Mouse (Mus musculus): ENCODE measurements around the gene Tut7. TPM values are rescaled to one million over a fixed set of nuclear protein-coding genes. Genes with fewer than 3 reads are reported as not detected.
A peak's percentile ranks its signal among the peaks of the same experiment; 100 is the strongest.
"Not testable (repeated sequence)": the region's sequence is repeated elsewhere in the genome, so short reads cannot be mapped to it uniquely, and the experiment has no call there.

Tut7 gene
- polyA plus RNA-seq, 1 experiment, result 47.4 TPM

DNA sequence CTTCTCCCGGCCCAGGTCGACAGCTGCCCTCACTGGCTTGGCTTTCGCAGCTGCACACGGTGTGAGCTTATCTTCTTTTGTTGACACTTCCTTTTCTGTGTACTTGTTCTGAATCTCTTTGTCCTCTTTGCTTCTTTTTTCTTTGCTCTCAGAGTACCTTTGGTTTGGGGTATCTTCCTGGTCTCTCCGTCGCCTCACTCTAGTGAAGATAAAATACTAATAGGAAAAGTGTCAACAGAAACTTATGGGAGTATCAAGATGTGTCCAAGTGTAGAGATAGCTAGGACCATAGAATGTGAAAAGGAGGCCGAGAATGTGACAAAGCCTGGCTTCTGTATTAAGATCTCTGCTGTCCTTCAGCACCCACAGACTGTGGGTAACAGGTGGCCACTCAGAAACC is 40.8 kb downstream of the Tut7 start, which contains the start of gene Gm49354:
Gene Gm49354 (minus strand): TSS at position 101 of the 400 bp plus-strand sequence.
- H3K27me3 ChIP-seq (ENCODE audit: control insufficient read depth, insufficient read depth, low read length), result no peaks in the 10 kb centered on the region
- TF ChIP-seq POLR2A (IDR thresholded peaks at IDR 0.05; ENCODE audit: control insufficient read depth, extremely low read depth, insufficient read depth, low read length, poor library complexity) (no peak), CTCF (IDR thresholded peaks at IDR 0.05; ENCODE audit: borderline replicate concordance, control insufficient read depth, extremely low read depth, insufficient read depth, low read length, poor library complexity) (no peak)
- no peak within 1 kb of the TSS for H3K4me3 ChIP-seq (ENCODE audit: control insufficient read depth, insufficient read depth, low read length)
- DNase-seq, result no peak
- 96% methylated on average over 7 of the region's 7 CpGs for WGBS
- H3K4me1 ChIP-seq (replicated peaks; ENCODE audit: control insufficient read depth, insufficient read depth, low read length), result peaks cover 3% of the 10 kb centered on the region; the same call in 1 of the 2 replicates
- H3K27ac ChIP-seq (ENCODE audit: control insufficient read depth, insufficient read depth, low read length), result no peak within 1 kb of the TSS
- H3K36me3 ChIP-seq (ENCODE audit: control insufficient read depth, insufficient read depth, low read length), result peaks cover 90% of the 10 kb centered on the region

DNA sequence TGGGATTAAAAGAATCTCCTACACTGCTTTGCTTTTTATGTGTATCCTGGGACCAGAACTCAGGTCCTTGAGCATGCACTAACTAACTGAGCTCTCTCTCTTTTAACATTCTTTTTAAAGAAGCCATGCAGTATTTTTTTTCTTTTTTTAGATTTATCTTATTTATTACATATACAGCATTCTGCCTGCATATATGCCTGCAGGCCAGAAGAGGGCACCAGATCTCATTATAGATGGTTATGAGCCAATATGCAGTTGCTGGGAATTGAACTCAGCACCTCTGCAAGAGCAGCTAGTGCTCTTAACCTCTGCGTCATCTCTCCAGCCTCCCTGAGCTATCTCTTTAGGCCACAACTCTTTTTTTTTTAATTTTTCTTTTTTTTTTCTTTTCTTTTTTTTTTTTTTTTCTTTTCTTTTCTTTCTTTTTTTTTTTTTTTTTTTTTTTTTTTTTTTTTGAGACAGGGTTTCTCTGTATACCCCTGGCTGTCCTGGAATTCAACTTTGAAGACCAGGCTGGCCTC is 43.1 kb downstream of the Tut7 start:
- DNase-seq; H3K4me1 ChIP-seq (replicated peaks; ENCODE audit: control insufficient read depth, insufficient read depth, low read length); H3K27ac ChIP-seq (ENCODE audit: control insufficient read depth, insufficient read depth, low read length); H3K27me3 ChIP-seq (ENCODE audit: control insufficient read depth, insufficient read depth, low read length); H3K4me3 ChIP-seq (ENCODE audit: control insufficient read depth, insufficient read depth, low read length): not testable (repeated sequence)
- H3K36me3 ChIP-seq (ENCODE audit: control insufficient read depth, insufficient read depth, low read length), result peaks cover 90% of the 10 kb centered on the region
- WGBS, result 97% methylated on average over 1 of the region's 1 CpGs

DNA sequence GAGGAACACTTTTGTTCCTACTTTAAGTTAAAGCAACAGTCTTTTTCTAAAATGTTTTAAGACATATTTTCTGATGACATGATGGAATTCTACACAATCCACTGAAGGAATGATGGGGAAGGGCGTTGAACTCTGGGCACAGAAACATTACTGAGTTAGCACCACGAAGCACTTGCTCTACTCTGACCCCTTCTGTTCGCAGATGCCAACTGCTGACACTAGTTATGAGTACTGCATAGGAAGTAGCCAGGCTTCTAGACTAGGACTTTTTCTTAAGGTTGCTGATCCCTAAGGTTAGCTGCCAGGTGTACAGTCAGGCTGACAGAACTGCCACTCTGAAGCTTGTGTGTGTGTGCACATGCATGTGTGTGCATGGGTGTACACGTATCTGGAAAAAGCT is 43.7 kb downstream of the Tut7 start:
- DNase-seq, result peak; percentile 31
- Histone ChIP-seq H3K4me3 (ENCODE audit: control insufficient read depth, insufficient read depth, low read length) (no peak overlapping the region), H3K27ac (ENCODE audit: control insufficient read depth, insufficient read depth, low read length) (no peak overlapping the region), H3K4me1 (replicated peaks; ENCODE audit: control insufficient read depth, insufficient read depth, low read length) (peaks cover 3% of the 10 kb centered on the region; the same call in 1 of the 2 replicates), H3K36me3 (ENCODE audit: control insufficient read depth, insufficient read depth, low read length) (peaks cover 86% of the 10 kb centered on the region), H3K27me3 (ENCODE audit: control insufficient read depth, insufficient read depth, low read length) (no peaks in the 10 kb centered on the region)
- TF ChIP-seq CTCF (IDR thresholded peaks at IDR 0.05; ENCODE audit: borderline replicate concordance, control insufficient read depth, extremely low read depth, insufficient read depth, low read length, poor library complexity) (no peak), POLR2A (IDR thresholded peaks at IDR 0.05; ENCODE audit: control insufficient read depth, extremely low read depth, insufficient read depth, low read length, poor library complexity) (no peak)
- WGBS, result 80% methylated on average over 4 of the region's 4 CpGs

DNA sequence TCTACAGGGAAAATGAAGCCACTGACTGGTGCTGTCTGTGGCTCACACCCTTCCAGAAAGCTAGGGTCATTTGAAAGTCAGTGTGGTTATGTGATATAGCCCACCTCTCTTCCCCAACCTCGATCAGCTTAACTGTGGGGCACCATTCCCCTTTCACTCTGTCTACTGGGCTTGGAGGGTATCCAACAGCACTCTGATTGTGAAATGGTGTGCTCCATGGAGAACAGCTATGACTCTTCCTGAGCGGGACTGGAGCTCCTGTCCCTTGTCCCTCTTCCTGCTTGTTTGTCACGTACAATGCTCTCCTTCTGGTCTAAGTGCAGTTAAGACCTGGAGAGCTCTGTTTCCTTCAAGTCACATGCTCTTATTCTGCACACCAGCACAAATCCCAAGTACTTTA is 47.8 kb downstream of the Tut7 start:
- WGBS, result 93% methylated on average over 3 of the region's 3 CpGs
- Histone ChIP-seq H3K4me1 (replicated peaks; ENCODE audit: control insufficient read depth, insufficient read depth, low read length) (peaks cover 11% of the 10 kb centered on the region), H3K4me3 (ENCODE audit: control insufficient read depth, insufficient read depth, low read length) (no peak overlapping the region), H3K27ac (ENCODE audit: control insufficient read depth, insufficient read depth, low read length) (no peak overlapping the region), H3K36me3 (ENCODE audit: control insufficient read depth, insufficient read depth, low read length) (peaks cover 49% of the 10 kb centered on the region), H3K27me3 (ENCODE audit: control insufficient read depth, insufficient read depth, low read length) (no peaks in the 10 kb centered on the region)
- TF ChIP-seq CTCF (IDR thresholded peaks at IDR 0.05; ENCODE audit: borderline replicate concordance, control insufficient read depth, extremely low read depth, insufficient read depth, low read length, poor library complexity) (no peak), POLR2A (IDR thresholded peaks at IDR 0.05; ENCODE audit: control insufficient read depth, extremely low read depth, insufficient read depth, low read length, poor library complexity) (no peak)
- no peak for DNase-seq

DNA sequence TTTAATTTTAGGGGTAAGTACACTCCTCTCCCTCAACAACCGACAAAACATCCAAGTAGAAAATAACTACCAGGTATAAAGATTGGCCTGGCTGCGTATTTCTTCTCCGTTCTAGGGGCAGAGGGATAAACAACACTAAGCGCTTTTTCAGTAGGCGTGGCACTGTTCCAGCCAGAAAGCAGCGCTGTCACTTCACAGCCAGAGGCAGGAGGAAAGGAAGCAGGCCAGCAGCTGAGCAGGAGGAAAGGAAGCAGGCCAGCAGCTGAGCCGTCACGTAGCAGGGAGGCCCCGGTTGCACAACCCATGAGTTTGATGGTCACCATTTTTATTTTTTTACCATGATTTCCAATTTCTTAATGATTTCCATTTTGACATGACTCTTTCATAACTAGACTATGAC is 51.7 kb downstream of the Tut7 start:
- no peaks in the 10 kb centered on the region for H3K27me3 ChIP-seq (ENCODE audit: control insufficient read depth, insufficient read depth, low read length)
- TF ChIP-seq CTCF (IDR thresholded peaks at IDR 0.05; ENCODE audit: borderline replicate concordance, control insufficient read depth, extremely low read depth, insufficient read depth, low read length, poor library complexity), result no peak
- TF ChIP-seq POLR2A (IDR thresholded peaks at IDR 0.05; ENCODE audit: control insufficient read depth, extremely low read depth, insufficient read depth, low read length, poor library complexity), result no peak
- 26% methylated on average over 9 of the region's 9 CpGs for WGBS
- peaks cover 19% of the 10 kb centered on the region for H3K36me3 ChIP-seq (ENCODE audit: control insufficient read depth, insufficient read depth, low read length)
- H3K27ac ChIP-seq (ENCODE audit: control insufficient read depth, insufficient read depth, low read length), result peak overlapping the region; percentile 71
- DNase-seq, result peak; percentile 28
- H3K4me1 ChIP-seq (replicated peaks; ENCODE audit: control insufficient read depth, insufficient read depth, low read length), result peaks cover 12% of the 10 kb centered on the region
- no peak overlapping the region for H3K4me3 ChIP-seq (ENCODE audit: control insufficient read depth, insufficient read depth, low read length)

DNA sequence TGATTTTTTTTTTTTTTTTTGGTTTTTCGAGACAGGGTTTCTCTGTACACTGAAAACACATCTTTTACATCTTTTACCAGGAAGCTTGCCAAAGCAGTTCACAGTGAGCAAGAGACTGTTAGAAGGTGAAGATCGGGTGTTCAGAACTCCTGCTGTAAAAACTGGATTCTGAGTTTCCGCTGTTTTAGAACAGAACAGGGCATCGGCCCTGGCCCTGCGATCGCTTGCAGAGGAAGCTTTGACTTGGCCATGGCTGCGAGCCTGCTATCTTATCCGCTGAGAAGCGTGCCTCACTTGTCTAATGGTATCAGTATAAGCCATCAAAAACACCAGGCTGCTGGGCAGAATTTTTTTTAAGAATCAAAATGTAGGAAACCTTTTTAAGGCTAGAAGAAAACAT is 52.1 kb downstream of the Tut7 start:
- H3K27me3 ChIP-seq (ENCODE audit: control insufficient read depth, insufficient read depth, low read length), result no peaks in the 10 kb centered on the region
- TF ChIP-seq POLR2A (IDR thresholded peaks at IDR 0.05; ENCODE audit: control insufficient read depth, extremely low read depth, insufficient read depth, low read length, poor library complexity), result no peak
- no peak for TF ChIP-seq CTCF (IDR thresholded peaks at IDR 0.05; ENCODE audit: borderline replicate concordance, control insufficient read depth, extremely low read depth, insufficient read depth, low read length, poor library complexity)
- H3K4me1 ChIP-seq (replicated peaks; ENCODE audit: control insufficient read depth, insufficient read depth, low read length), result peaks cover 12% of the 10 kb centered on the region
- peaks cover 15% of the 10 kb centered on the region for H3K36me3 ChIP-seq (ENCODE audit: control insufficient read depth, insufficient read depth, low read length)
- peak overlapping the region; percentile 71 for H3K27ac ChIP-seq (ENCODE audit: control insufficient read depth, insufficient read depth, low read length)
- peak; percentile 10 for DNase-seq
- WGBS, result 37% methylated on average over 9 of the region's 9 CpGs
- no peak overlapping the region for H3K4me3 ChIP-seq (ENCODE audit: control insufficient read depth, insufficient read depth, low read length)

DNA sequence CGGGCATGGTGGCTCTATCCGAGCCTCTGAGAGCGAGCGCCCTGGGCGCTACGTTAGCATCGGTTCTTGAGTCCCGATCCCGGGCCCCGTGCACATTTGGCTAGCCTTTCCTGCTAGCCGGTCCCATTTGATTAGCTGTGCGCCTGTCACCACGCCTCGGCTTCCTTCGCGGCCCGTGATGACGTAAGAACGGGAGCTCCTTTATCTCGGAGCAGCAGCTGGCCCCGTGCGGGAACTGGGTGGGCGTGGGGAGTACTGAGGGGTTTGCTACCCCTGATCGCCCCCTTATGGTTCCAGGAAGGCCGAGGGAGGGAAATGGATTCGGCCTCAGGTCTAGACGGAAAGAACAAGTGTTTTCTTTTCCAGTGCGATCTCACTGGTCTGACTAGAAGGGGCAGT is 52.8 kb downstream of the Tut7 start:
- Histone ChIP-seq H3K4me1 (replicated peaks; ENCODE audit: control insufficient read depth, insufficient read depth, low read length) (peaks cover 12% of the 10 kb centered on the region), H3K27ac (ENCODE audit: control insufficient read depth, insufficient read depth, low read length) (peak overlapping the region; percentile 94), H3K4me3 (ENCODE audit: control insufficient read depth, insufficient read depth, low read length) (peak overlapping the region; percentile 75), H3K36me3 (ENCODE audit: control insufficient read depth, insufficient read depth, low read length) (peaks cover 8% of the 10 kb centered on the region), H3K27me3 (ENCODE audit: control insufficient read depth, insufficient read depth, low read length) (no peaks in the 10 kb centered on the region)
- TF ChIP-seq POLR2A (IDR thresholded peaks at IDR 0.05; ENCODE audit: control insufficient read depth, extremely low read depth, insufficient read depth, low read length, poor library complexity) (no peak), CTCF (IDR thresholded peaks at IDR 0.05; ENCODE audit: borderline replicate concordance, control insufficient read depth, extremely low read depth, insufficient read depth, low read length, poor library complexity) (0 out of 2 replicates have a peak, but pooled peaks have one; percentile 37)
- peak; percentile 85 for DNase-seq
- WGBS, result 1% methylated on average over 28 of the region's 28 CpGs

All from thymus, adult 2 months (tissue).